Mouse (Mus musculus) megakaryocyte, embryonic 14.5 days (primary cell): Measurements from ENCODE around the gene Baiap2l1.

Experiments
- FLI1 ChIP-seq: IDR thresholded peaks from 2 replicates; pipeline ENCODE4 v1.6.1; 2012; ENCODE audit warnings: low read length, inconsistent platforms, mixed read lengths
- GATA1 ChIP-seq: IDR thresholded peaks from 3 replicates; pipeline ENCODE4 v1.6.1; 2012; ENCODE audit warnings: mixed read lengths, low read length, inconsistent platforms, borderline replicate concordance

- TF ChIP-seq GATA1 (no peak), FLI1 (no peak)
These were observed 44.6 kb downstream of the Baiap2l1 start for GRCm38 (mm10) chr5:144313335-144313734.
